Mouse (Mus musculus) central nervous system, embryonic 18 days (tissue): Measurements from ENCODE around the gene Zfp788. TPM values are rescaled to one million over a fixed set of nuclear protein-coding genes. Genes with fewer than 3 reads are reported as not detected.

ENCODE experiments used
- polyA plus RNA-seq: library from polyadenylated mRNA; depleted of rRNA; stranded (reverse); fragments of >200 nt; gene quantifications from 2 replicates; pipeline ENCODE4 v1.2.3, GENCODE M21; 2012; rRNA removed

The Zfp788 gene
- polyA plus RNA-seq = 21.3 and 23.2 TPM in 2 replicates

GRCm38 (mm10) chr7:41632409-41633220, at the start of gene Zfp788:
Gene Zfp788, plus strand, starts transcription at chr7:41633203.

GRCm38 (mm10) chr7:41599034-41599813, 33.8 kb upstream of the Zfp788 start, which contains the start of gene 2610021A01Rik:
Gene 2610021A01Rik, plus strand, starts transcription at chr7:41599230.

Other genes starting within 250 kb of the Zfp788 start
- gene AI987944, start 239.8 kb upstream of the Zfp788 start, polyA plus RNA-seq = 5.7 TPM in 2 replicates
- gene Vmn2r57, start 184.5 kb upstream of the Zfp788 start, polyA plus RNA-seq = 0.52 and 0.54 TPM in 2 replicates
- gene Gm20449, start 133.8 kb upstream of the Zfp788 start, polyA plus RNA-seq = 0.25 and 0.31 TPM in 2 replicates
- 6.3 and 6.5 TPM in 2 replicates for gene AW146154, start 133.3 kb upstream of the Zfp788 start, polyA plus RNA-seq
- not detected in 2 replicates for gene Gm6871, start 59.5 kb upstream of the Zfp788 start, polyA plus RNA-seq
- 16.6 and 18.0 TPM in 2 replicates for gene 2610021A01Rik, start 34.0 kb upstream of the Zfp788 start, polyA plus RNA-seq
- not detected in 2 replicates for gene Vmn2r58, start 239.5 kb downstream of the Zfp788 start, polyA plus RNA-seq